Mouse (Mus musculus) heart, embryonic 10.5 days (tissue): ENCODE measurements around the gene Cfap57. TPM values are rescaled to one million over a fixed set of nuclear protein-coding genes. Genes with fewer than 3 reads are reported as not detected.
"Not testable (repeated sequence)": the region's sequence is repeated elsewhere in the genome, so short reads cannot be mapped to it uniquely, and the experiment has no call there.

Experiments used
- DNase-seq: peaks from one replicate; pipeline ENCODE4 v3.0.0-alpha.2; 2017; ENCODE audit warnings: low spot score
- H3K27ac ChIP-seq: fragments of 300-500 bp; sonication (generic); 2 replicates; pipeline ENCODE4 v1.5.1; 2016; ENCODE audit warnings: mild to moderate bottlenecking
- H3K27me3 ChIP-seq: fragments of 300-500 bp; sonication (generic); 2 replicates; pipeline ENCODE4 v1.6.1; 2016; ENCODE audit warnings: mild to moderate bottlenecking; ENCODE audit not compliant: poor library complexity, insufficient read depth, severe bottlenecking
- H3K36me3 ChIP-seq: fragments of 300-500 bp; sonication (generic); 2 replicates; pipeline ENCODE4 v1.6.1; 2016; ENCODE audit warnings: mild to moderate bottlenecking, moderate library complexity
- H3K4me1 ChIP-seq: fragments of 300-500 bp; sonication (generic); 2 replicates; pipeline ENCODE4 v1.6.1; 2016; ENCODE audit warnings: mild to moderate bottlenecking
- H3K4me3 ChIP-seq: fragments of 300-500 bp; sonication (generic); 2 replicates; pipeline ENCODE4 v1.5.1; 2016; ENCODE audit warnings: mild to moderate bottlenecking, moderate library complexity
- H3K9me3 ChIP-seq: fragments of 300-500 bp; sonication (generic); 2 replicates; pipeline ENCODE4 v1.6.1; 2016; ENCODE audit warnings: mild to moderate bottlenecking, moderate library complexity
- WGBS: fragments of 180-500 bp; shearing (Covaris S2); methylation state at CpG from one replicate; pipeline ENCODE4 v1.1.7; 2016; 5-methylcytosine and 5-hydroxymethylcytosine counted together
- polyA plus RNA-seq: library from polyadenylated mRNA; unstranded; fragments of >200 nt; fragmentation: Nextera tagmentation; extraction: Ambion mirVana; gene quantifications from 2 replicates; pipeline ENCODE4 v1.2.1, GENCODE M21; 2016

Gene Cfap57
- polyA plus RNA-seq, 1 experiment from 2014 or later = 0.84 TPM

DNA sequence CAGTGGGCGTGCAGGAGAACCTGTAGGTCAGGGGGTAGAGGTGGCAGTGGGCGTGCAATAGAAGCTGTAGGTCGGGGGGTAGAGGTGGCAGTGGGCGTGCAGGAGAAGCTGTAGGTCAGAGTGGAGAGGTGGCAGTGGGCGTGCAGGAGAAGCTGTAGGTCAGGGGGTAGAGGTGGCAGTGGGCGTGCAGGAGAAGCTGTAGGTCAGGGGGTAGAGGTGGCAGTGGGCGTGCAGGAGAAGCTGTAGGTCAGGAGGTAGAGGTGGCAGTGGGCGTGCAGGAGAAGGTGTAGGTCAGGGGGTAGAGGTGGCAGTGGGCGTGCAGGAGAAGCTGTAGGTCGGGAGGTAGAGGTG is 72.5 kb downstream of the Cfap57 start:
- not testable (repeated sequence) for H3K4me1 ChIP-seq, H3K27me3 ChIP-seq, H3K9me3 ChIP-seq, H3K36me3 ChIP-seq, H3K4me3 ChIP-seq, H3K27ac ChIP-seq
- WGBS = 81% methylated on average over 10 of the region's 10 CpGs
- peak; percentile 98 for DNase-seq

DNA sequence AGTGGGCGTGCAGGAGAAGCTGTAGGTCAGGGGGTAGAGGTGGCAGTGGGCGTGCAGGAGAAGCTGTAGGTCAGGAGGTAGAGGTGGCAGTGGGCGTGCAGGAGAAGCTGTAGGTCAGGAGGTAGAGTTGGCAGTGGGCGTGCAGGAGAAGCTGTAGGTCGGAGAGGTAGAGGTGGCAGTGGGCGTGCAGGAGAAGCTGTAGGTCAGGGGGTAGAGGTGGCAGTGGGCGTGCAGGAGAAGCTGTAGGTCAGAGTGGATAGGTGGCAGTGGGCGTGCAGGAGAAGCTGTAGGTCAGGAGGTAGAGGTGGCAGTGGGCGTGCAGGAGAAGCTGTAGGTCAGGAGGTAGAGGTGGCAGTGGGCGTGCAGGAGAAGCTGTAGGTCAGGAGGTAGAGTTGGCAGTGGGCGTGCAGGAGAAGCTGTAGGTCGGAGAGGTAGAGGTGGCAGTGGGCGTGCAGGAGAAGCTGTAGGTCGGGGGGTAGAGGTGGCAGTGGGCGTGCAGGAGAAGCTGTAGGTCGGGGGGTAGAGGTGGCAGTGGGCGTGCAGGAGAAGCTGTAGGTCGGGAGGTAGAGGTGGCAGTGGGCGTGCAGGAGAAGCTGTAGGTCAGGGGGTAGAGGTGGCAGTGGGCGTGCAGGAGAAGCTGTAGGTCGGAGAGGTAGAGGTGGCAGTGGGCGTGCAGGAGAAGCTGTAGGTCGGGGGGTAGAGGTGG is 73.0 kb downstream of the Cfap57 start:
- not testable (repeated sequence) for H3K4me3 ChIP-seq, H3K36me3 ChIP-seq, H3K9me3 ChIP-seq, H3K27ac ChIP-seq, DNase-seq
- 0 out of 2 replicates have a peak, but pooled peaks cover 10% of the 10 kb centered on the region for H3K27me3 ChIP-seq
- H3K4me1 ChIP-seq = peaks cover 14% of the 10 kb centered on the region
- WGBS = 81% methylated on average over 23 of the region's 23 CpGs

DNA sequence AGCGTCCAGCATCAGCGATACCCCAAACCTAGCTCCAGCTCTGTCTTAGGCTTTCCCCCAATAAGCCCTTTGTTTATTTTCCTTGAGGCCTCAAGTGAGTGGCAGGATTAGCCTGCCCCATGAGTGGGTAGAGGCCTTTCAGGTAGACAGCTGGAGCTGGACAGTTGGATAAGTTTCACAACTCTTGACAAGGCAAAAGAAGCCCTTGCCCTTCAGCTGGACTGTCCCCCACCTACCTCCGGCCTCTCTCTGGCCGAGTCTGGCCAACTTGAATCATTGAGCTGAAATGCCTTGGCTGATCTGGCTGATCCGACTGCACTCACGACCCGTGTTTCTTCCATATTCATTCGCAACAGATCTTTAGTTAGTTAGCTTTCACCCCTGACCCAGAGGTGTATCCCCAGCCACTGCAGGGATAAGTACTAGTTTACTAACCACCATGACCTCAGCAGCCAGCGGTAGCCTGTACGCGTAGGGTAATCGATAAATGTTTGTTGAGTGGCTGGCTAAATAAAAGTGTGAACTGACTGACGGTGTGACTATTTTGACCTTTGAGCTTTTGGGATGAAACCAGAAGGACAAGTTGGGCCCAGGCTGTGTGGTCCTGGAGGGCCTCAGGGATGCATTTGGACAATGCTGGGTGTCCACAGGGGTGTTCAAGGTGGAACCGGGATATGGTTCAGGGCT is 76.0 kb downstream of the Cfap57 start:
- Histone ChIP-seq H3K36me3 (no peaks in the 10 kb centered on the region), H3K4me3 (peak overlapping the region; percentile 59), H3K27ac (peak overlapping the region; percentile 71; the same call in 1 of the 2 replicates), H3K4me1 (peaks cover 20% of the 10 kb centered on the region), H3K27me3 (peaks cover 32% of the 10 kb centered on the region), H3K9me3 (peaks cover 4% of the 10 kb centered on the region)
- DNase-seq = no peak
- WGBS = 73% methylated on average over 14 of the region's 14 CpGs

DNA sequence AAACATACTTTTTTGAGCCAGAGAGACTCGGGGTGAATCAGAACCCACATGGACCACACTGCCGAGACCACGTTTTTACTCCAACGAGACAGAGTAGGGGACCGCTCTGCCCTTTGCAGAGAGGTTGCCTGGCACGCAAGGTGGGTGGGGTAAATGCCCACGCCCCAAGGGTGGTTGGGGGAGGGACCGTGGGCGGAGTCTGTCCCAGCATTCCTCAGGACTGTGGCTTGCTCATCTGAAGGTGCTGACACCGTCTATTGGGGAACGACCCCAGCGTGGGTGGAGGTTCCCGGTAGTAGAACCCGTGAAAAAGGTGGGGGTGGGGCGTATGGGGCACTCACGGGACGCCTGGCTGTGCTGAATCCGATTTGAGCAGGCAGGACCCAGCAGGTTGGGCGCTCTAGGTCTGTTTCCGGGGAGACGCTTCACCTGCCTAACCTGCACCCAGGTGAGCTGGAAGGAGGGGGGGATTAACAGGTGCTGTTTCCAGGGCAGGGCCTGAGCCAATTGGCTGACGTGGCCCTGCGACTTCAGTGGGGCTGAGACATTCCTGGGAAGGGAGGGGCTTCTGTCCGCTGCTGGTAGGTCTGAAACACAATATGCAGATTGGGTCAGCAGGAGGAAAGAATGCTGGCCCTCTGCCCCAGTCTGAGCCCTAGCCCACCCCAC is 76.9 kb downstream of the Cfap57 start, which contains the start of gene Tmem125:
Tmem125 (minus strand) TSS at position 453 of the 669 bp plus-strand sequence.
- Histone ChIP-seq H3K27ac (peak within 1 kb of the TSS; percentile 71), H3K36me3 (no peaks in the 10 kb centered on the region), H3K4me3 (peak within 1 kb of the TSS; percentile 59), H3K27me3 (peaks cover 35% of the 10 kb centered on the region), H3K9me3 (peaks cover 4% of the 10 kb centered on the region), H3K4me1 (peaks cover 20% of the 10 kb centered on the region)
- WGBS = under 1% methylated on average over 24 of the region's 24 CpGs
- peak; percentile 81 for DNase-seq

DNA sequence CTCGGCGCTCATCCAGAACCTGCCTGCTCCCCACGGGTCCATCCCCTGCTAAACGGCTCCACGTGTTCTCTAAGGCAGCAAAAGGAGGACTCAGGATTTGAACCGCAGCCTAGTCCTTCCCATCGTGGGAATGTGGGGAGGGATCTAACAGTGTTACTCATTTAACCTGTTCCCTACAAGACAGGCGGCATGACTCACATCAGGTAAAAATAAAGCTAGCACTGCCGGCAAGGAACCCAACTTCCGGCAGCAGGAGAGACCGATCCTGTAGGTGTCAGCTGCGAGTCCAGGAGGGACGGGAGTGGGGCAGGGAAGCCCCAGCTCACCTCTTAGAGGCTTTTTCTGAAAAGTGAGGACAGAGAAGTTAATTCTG is 77.4 kb downstream of the Cfap57 start:
- Histone ChIP-seq H3K9me3 (peaks cover 3% of the 10 kb centered on the region), H3K4me1 (peaks cover 21% of the 10 kb centered on the region), H3K36me3 (no peaks in the 10 kb centered on the region), H3K27me3 (peaks cover 41% of the 10 kb centered on the region), H3K4me3 (peak overlapping the region; percentile 59), H3K27ac (peak overlapping the region; percentile 71)
- no peak for DNase-seq
- 16% methylated on average over 13 of the region's 13 CpGs for WGBS

DNA sequence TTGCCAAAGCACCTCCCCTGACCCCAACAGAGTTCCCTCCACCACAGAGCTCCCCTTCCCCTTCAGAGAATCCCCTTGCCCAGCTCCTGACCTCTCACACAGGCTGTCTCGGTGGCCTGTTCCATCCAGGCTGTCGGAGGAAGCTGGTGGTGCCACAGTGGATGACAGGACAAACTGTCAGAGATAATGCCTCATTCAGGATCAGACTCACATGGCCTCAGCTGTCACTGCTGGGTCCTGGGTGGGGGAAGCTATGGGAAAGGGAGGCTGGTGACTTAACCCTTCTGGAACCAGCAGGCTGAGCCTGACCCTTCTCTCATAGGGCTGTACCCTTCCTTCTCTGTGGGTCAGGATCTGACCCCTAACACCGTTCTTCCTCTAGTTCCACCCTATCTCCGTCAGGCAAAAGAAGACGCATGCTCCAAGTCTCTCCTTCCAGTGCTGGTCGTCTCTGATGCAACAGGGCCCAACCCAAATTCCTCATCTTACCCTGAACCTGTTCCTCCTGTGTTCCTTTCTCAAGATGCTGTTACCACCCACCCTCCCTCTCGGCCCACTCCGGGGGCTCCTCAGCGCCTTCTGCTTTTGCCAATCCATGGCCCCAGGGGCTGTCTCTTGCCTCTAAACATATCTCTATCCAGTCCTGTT is 77.9 kb downstream of the Cfap57 start:
- no peaks in the 10 kb centered on the region for H3K9me3 ChIP-seq
- peaks cover 46% of the 10 kb centered on the region for H3K27me3 ChIP-seq
- WGBS = 46% methylated on average over 9 of the region's 9 CpGs
- H3K4me3 ChIP-seq = peak overlapping the region; percentile 59
- DNase-seq = no peak
- peaks cover 25% of the 10 kb centered on the region for H3K4me1 ChIP-seq
- H3K36me3 ChIP-seq = no peaks in the 10 kb centered on the region
- H3K27ac ChIP-seq = peak overlapping the region; percentile 71; the same call in 1 of the 2 replicates

DNA sequence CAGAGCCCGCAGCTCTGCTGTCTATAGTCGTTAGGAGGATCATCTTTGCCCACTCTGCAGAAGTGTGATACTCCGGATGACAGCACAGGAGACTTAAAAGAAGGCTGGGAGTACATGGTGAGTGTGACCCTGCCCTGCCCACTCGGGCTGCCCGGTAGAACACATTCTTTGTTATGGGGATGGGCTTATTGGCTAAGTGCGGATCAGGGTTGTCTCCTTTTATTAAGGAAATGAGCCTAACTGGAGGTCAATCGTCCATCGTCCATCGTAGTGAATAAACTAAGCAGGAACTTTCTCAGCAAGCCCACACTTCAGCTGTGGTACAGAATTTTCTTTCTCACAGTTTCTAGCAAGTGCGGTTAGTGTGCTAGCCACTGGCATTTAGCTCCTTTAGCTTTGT is 80.7 kb downstream of the Cfap57 start:
- 39% methylated on average over 10 of the region's 10 CpGs for WGBS
- Histone ChIP-seq H3K36me3 (no peaks in the 10 kb centered on the region), H3K4me3 (no peak overlapping the region)

DNA sequence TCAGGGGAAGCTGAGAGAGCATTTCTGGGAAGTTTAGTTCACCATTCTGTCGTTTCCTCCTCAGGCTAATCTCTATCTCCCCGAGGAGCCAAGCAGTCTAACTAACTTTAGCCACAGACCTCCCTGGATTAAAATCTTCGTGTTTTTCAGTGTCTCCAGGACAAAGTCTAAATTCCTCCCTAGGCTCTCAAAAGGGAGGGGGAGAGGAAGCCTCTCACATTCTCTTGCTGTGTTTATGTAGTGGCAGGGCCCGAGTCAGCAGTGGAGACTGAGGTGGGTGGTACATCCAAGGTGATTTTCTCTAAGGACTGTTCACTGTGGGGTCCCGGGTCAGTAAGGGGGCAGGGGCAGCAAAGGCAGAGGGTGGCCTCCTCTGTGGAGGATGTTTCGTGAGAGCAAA is 82.8 kb downstream of the Cfap57 start:
- no peaks in the 10 kb centered on the region for H3K36me3 ChIP-seq
- H3K27me3 ChIP-seq = peaks cover 40% of the 10 kb centered on the region
- H3K9me3 ChIP-seq = no peaks in the 10 kb centered on the region
- no peak for DNase-seq
- H3K4me1 ChIP-seq = peaks cover 12% of the 10 kb centered on the region
- WGBS = 31% methylated on average over 6 of the region's 6 CpGs
- H3K4me3 ChIP-seq = no peak overlapping the region
- no peak overlapping the region for H3K27ac ChIP-seq

More for the DNA sequence above, 80.7 kb downstream of the Cfap57 start:
- no peaks in the 10 kb centered on the region for H3K9me3 ChIP-seq
- H3K4me1 ChIP-seq = peaks cover 25% of the 10 kb centered on the region
- DNase-seq = no peak
- peaks cover 43% of the 10 kb centered on the region for H3K27me3 ChIP-seq
- H3K27ac ChIP-seq = no peak overlapping the region

DNA sequence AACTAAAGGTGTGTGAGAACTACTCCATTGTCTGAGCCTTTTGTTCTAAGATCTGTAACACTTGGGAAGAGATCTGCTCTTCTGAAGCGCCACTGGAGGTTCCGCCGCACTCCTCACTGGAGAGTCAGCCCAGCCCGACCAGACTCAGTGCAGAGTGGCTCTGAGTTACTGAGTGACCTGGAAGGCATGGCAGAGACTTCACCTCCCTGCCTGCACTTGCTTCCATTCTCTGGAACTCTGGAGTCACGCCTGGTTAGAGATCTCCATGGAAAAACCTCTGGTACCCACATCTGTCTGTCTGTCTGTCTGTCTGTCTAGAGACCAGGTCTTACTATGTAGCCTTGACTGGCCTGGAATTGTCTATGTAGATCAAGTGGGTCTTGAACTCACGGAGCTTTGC is 85.0 kb downstream of the Cfap57 start:
- WGBS = 75% methylated on average over 6 of the region's 6 CpGs
- Histone ChIP-seq H3K4me1 (peaks cover 5% of the 10 kb centered on the region; the same call in 1 of the 2 replicates), H3K36me3 (no peaks in the 10 kb centered on the region), H3K9me3 (no peaks in the 10 kb centered on the region), H3K4me3 (no peak overlapping the region), H3K27me3 (peaks cover 20% of the 10 kb centered on the region; the same call in 1 of the 2 replicates), H3K27ac (no peak overlapping the region)
- no peak for DNase-seq

DNA sequence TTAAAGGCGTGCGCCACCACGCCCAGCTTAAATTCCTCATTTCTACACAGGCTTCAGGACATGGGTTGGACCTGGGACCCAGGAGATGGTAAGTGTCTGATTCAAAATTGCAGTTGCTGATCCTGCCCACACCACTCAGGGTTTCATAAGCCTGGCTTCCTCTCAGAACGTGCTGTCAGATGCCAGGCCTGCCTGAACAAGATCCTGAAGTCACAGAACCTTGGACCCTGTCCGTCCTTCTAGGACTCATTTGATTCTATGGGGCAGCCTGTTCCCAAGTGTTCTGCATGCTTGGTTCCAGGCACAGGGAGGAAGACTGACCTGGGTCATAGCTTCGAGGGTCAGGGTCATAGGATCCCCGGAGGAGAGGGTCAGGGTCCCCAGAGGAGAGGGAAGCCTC is 87.0 kb downstream of the Cfap57 start:
- Histone ChIP-seq H3K27ac (no peak overlapping the region), H3K4me3 (no peak overlapping the region), H3K36me3 (no peaks in the 10 kb centered on the region), H3K4me1 (peaks cover 5% of the 10 kb centered on the region; the same call in 1 of the 2 replicates), H3K9me3 (no peaks in the 10 kb centered on the region), H3K27me3 (peaks cover 12% of the 10 kb centered on the region; the same call in 1 of the 2 replicates)
- no peak for DNase-seq
- WGBS = 77% methylated on average over 7 of the region's 7 CpGs

DNA sequence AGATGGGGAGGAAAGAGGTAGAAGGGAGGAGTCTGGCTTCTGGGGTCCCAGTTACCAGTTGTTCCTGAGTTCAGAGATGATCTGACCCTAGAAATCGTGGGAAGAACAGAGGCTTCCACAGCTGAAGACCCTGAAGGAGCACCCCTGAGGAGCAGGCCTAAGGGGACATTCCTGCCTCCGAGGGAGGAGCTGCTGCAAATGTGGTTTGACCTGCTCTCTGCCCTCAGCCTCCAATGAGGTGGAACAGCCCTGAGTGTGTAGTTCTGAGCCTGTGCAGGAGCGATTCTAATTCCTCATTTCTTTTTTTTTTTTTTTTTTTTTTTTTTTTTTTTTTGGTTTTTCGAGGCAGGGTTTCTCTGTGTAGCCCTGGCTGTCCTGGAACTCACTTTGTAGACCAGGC is 87.4 kb downstream of the Cfap57 start:
- peaks cover 10% of the 10 kb centered on the region; the same call in 1 of the 2 replicates for H3K27me3 ChIP-seq
- WGBS = 59% methylated on average over 3 of the region's 4 CpGs
- DNase-seq = no peak
- no peaks in the 10 kb centered on the region for H3K36me3 ChIP-seq
- no peak overlapping the region for H3K4me3 ChIP-seq
- no peak overlapping the region for H3K27ac ChIP-seq
- H3K4me1 ChIP-seq = peaks cover 4% of the 10 kb centered on the region; the same call in 1 of the 2 replicates
- H3K9me3 ChIP-seq = no peaks in the 10 kb centered on the region

DNA sequence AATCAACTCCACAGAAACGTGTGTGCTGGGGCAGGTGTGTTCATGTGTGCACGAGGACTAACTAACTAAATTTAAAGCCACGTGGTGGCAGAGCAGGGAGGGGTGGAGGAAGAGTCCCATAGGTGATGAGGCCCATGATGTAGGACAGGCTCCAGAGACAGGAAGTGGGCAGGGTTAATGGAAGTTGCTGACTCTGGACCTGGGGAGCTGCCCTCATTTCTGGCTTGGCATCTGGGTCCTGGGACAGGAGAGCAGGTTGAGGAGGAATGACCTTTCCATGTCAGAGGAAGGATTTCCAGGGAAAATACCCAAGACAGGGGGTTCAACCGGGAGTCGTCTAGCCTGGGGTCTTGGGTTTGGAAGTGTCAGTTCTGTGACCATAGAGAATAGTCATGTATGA is 87.9 kb downstream of the Cfap57 start:
- WGBS = 68% methylated on average over 5 of the region's 5 CpGs
- Histone ChIP-seq H3K27ac (no peak overlapping the region), H3K4me1 (no peaks in the 10 kb centered on the region), H3K27me3 (peaks cover 10% of the 10 kb centered on the region; the same call in 1 of the 2 replicates), H3K36me3 (no peaks in the 10 kb centered on the region), H3K4me3 (no peak overlapping the region), H3K9me3 (no peaks in the 10 kb centered on the region)
- DNase-seq = no peak
